Mouse (Mus musculus) urinary bladder, adult 18-20 months (tissue): ENCODE measurements around the gene Lrrc74b.

Experiments used
- DNase-seq, 2 experiments: peaks; one replicate each; pipeline ENCODE4 v3.0.0; 2022; ENCODE audit warnings: low spot score in 2 of 2, mixed read lengths in 2 of 2

Gene Lrrc74b

DNA sequence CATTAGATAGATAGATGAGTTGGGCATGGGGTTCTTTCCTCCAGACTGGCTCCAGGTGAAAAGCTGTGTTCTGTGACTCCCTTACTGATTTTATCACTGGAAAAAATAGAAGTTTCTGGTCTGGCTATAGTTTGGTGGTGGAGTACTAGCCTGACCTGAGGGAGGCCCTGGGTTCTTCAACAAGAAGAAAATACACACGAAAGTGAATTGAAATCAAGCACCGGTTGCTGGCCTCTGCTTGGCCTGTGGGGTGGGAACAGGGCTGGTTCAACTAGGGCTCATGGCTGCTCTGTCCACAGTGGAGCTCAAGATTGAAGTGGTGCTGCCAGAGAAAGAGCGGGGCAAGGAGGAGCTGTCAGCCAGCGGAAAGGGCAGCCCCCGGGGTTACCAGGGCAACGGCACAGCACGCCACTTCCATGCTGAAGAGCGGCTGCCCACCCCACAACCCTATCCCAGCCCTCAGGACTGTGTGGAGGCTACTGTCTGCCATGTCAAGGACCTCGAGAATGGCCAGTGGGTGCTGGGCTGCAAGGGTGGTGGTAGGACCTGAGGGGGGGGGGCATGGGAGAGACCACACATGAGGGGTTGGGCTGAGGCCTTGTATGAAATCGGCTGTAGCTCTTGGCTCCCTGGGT lies 61.7 kb downstream of the Lrrc74b start:
- DNase-seq: no peak

DNA sequence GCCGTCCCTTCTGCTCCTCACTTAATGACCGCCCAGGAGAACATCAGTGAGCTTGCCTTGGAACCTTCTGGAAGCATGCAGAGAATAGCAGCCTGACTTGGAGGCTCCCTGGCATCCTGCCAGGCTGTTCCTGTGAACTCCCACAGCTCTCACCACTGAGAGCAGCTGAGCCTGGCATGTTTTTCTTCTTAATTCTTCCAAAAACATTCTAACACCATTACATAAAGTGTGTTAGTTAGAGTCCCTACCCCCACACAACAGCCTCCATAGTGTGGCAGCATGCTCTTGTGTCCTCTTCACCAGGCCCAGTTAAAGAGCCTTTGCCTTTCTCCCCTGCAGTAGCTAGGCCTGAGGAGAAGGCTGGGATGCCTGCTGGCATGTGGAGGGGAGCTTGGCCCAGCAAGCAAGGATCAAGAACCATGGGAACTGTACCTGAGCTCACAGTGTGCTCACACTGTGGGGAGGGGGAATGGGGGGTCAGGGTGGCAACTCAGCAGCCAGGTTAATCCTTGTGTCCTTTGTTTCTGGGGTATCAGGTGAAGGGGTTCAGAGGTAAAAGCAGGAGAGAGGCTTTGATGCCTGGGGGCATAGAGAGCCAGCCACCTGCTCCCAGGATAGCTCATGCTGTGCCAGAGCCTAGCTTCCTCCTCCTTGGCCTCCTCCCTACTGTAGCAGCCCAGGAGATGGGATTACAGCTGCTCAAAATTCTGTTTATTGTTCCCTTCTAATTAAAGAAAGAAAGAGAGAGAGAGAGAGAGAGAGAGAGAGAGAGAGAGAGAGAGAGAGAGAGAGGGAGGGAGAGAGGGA lies 64.3 kb downstream of the Lrrc74b start:
- no peak for DNase-seq
